Mouse (Mus musculus) brain, embryonic 14.5 days (tissue): ENCODE results near the gene Wrap73.

Experiments used
- CTCF ChIP-seq: fragments of 200-500 bp; IDR thresholded peaks from 2 replicates; pipeline ENCODE4 v1.5.1; 2012; ENCODE audit warnings: inconsistent platforms, mild to moderate bottlenecking, moderate library complexity, borderline replicate concordance; ENCODE audit not compliant: insufficient read depth, insufficient read length; ENCODE audit errors: extremely low read depth
- POLR2A ChIP-seq: fragments of 200-500 bp; IDR thresholded peaks from 2 replicates; pipeline ENCODE4 v1.6.1; 2012; ENCODE audit warnings: mild to moderate bottlenecking, inconsistent platforms, borderline replicate concordance; ENCODE audit not compliant: poor library complexity, insufficient read depth, insufficient read length, severe bottlenecking; ENCODE audit errors: extremely low read depth

DNA sequence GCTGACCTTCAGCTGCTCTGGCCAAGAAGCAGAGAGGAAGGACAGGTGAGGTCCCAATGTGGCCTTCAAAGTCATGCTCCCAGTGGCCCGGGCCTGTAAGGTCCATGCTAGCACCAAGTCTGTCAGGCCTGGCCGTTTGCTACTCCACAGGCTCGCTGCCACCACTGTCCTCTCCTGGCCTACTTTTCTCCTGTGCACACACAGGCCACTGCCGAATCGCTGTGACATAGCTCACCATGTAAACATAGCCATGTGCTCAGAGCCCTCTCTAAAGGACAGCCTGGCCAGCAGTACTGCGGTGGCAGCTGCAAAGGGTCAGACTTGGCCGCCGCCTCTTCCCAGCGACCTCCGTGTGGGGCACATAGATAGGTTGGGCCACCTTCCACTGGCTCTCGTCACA, 11.9 kb downstream of the Wrap73 start:
- no peak for TF ChIP-seq POLR2A
- TF ChIP-seq CTCF: no peak
